Mouse (Mus musculus): Measurements from ENCODE around the gene Pnkd.
"Not testable (repeated sequence)": the region's sequence is repeated elsewhere in the genome, so short reads cannot be mapped to it uniquely, and the experiment has no call there.

The Pnkd gene

DNA sequence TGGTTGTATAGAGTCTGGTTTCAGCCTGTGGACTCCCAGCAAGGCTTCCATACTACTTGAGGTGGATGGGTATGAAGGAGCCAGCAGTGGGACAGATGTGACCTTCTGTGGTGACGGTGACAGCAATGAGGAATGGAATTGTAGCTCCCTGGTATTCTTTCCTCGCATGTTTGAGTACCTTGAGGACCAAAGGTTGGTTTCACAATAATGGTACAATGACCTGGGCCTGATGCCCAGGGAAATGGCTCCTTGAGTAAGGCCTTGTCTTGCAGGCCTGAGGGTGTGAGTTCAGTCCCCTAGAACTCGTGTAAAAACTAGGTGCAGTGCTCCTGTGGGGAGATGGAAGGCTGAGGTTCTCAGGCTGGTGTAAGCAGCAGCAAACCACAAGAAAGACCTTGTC, 34.0 kb downstream of the Pnkd start:
- Histone ChIP-seq H3K4me3 (replicated peaks; ENCODE audit: low read length) (no peak overlapping the region), H3K9me3 (ENCODE audit: low read length) (peaks cover 6% of the 10 kb centered on the region), H3K27me3 (ENCODE audit: insufficient read depth, low read length) (no peaks in the 10 kb centered on the region), H3K4me1 (replicated peaks; ENCODE audit: low read depth, low read length) (0 out of 2 replicates have a peak, but pooled peaks cover 5% of the 10 kb centered on the region), H3K36me3 (ENCODE audit: insufficient read depth, low read length) (no peaks in the 10 kb centered on the region)
- no peak for TF ChIP-seq NANOG (IDR thresholded peaks at IDR 0.05; ENCODE audit: borderline replicate concordance, low read length)
- TF ChIP-seq CTCF (conservative IDR thresholded peaks at IDR 0.05; ENCODE audit: low read length): no peak
- no peak for TF ChIP-seq POU5F1 (IDR thresholded peaks at IDR 0.05; ENCODE audit: borderline replicate concordance, low read length)

DNA sequence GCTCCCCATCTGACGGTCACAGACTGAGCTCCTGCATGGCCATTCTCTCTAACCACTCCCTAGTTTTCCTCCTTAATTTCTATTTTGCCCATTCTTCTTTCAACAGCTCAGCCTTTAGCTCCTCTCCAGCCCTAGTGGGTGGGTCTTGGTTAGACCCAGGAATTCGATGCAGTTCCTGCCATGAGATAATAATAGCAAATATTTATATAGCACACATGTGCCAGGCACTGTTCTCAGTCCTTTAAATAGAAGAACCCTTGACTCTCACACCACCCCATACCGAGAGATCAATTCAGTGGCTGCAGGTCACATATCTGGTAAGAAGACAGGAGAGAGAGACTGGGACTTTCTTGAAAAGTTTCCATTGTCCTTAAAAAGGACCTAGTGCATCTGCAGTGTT, 36.7 kb downstream of the Pnkd start:
- Histone ChIP-seq H3K36me3 (ENCODE audit: insufficient read depth, low read length) (no peaks in the 10 kb centered on the region), H3K27me3 (ENCODE audit: insufficient read depth, low read length) (peaks cover 8% of the 10 kb centered on the region)
- no peak for TF ChIP-seq NANOG (IDR thresholded peaks at IDR 0.05; ENCODE audit: borderline replicate concordance, low read length)
- no peak for TF ChIP-seq POU5F1 (IDR thresholded peaks at IDR 0.05; ENCODE audit: borderline replicate concordance, low read length)
- TF ChIP-seq CTCF (conservative IDR thresholded peaks at IDR 0.05; ENCODE audit: low read length): no peak

DNA sequence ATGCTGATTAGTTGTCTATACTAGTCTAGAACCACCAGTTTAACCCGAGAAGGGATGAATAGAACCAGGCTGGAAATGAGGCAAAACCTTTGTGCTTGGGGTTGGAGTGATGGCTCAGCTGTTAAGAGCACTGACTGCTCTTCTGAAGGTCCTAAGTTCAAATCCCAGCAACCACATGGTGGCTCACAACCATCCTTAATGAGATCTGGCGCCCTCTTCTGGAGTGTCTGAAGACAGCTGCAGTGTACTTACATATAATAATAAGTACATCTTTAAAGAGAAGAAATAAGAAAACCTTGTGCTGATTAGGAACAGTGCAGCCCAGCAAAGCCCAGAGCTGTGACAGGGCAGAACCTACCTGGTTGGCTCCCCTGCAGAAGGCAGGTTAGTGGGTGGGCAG, 42.2 kb downstream of the Pnkd start:
- H3K9me3 ChIP-seq (ENCODE audit: low read length); H3K4me3 ChIP-seq (replicated peaks; ENCODE audit: low read length); H3K36me3 ChIP-seq (ENCODE audit: insufficient read depth, low read length); H3K4me1 ChIP-seq (replicated peaks; ENCODE audit: low read depth, low read length): not testable (repeated sequence)
- peak; percentile 33 for TF ChIP-seq CTCF (conservative IDR thresholded peaks at IDR 0.05; ENCODE audit: low read length)
- peaks cover 20% of the 10 kb centered on the region for H3K27me3 ChIP-seq (ENCODE audit: insufficient read depth, low read length)

More for the DNA sequence above, 36.7 kb downstream of the Pnkd start:
- Histone ChIP-seq H3K4me1 (replicated peaks; ENCODE audit: low read depth, low read length) (no peaks in the 10 kb centered on the region), H3K9me3 (ENCODE audit: low read length) (peaks cover 6% of the 10 kb centered on the region), H3K4me3 (replicated peaks; ENCODE audit: low read length) (no peak overlapping the region)

DNA sequence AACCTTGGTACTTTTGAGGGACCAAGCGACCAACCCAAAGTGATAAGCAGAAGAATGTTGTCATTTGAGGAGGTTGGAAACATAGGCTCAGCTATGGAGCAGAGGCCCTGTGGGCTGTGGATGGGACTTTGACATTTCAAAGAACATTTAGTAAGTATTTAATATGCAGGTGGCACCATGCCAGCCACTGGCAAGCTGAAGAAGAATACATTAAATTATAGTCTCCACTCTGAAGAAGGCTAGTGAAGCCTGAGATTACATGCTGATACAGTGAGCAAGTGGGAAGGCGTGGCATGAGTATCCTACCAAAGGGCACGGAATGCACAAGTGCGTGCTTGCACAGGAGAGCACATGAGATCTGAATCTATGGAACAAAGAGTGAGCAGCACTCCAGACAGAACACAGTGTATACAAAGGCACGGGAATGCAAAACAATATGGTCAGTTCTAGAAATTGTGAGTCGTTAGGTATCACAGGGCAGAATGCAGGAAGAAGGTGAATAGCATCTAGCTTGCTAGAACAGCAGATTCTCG, 45.2 kb downstream of the Pnkd start:
- Histone ChIP-seq H3K9me3 (ENCODE audit: low read length) (no peaks in the 10 kb centered on the region), H3K27me3 (ENCODE audit: insufficient read depth, low read length) (peaks cover 33% of the 10 kb centered on the region), H3K4me1 (replicated peaks; ENCODE audit: low read depth, low read length) (peaks cover 32% of the 10 kb centered on the region), H3K4me3 (replicated peaks; ENCODE audit: low read length) (no peak overlapping the region), H3K36me3 (ENCODE audit: insufficient read depth, low read length) (no peaks in the 10 kb centered on the region)
- TF ChIP-seq NANOG (IDR thresholded peaks at IDR 0.05; ENCODE audit: borderline replicate concordance, low read length) (no peak), CTCF (conservative IDR thresholded peaks at IDR 0.05; ENCODE audit: low read length) (no peak), POU5F1 (IDR thresholded peaks at IDR 0.05; ENCODE audit: borderline replicate concordance, low read length) (no peak)

DNA sequence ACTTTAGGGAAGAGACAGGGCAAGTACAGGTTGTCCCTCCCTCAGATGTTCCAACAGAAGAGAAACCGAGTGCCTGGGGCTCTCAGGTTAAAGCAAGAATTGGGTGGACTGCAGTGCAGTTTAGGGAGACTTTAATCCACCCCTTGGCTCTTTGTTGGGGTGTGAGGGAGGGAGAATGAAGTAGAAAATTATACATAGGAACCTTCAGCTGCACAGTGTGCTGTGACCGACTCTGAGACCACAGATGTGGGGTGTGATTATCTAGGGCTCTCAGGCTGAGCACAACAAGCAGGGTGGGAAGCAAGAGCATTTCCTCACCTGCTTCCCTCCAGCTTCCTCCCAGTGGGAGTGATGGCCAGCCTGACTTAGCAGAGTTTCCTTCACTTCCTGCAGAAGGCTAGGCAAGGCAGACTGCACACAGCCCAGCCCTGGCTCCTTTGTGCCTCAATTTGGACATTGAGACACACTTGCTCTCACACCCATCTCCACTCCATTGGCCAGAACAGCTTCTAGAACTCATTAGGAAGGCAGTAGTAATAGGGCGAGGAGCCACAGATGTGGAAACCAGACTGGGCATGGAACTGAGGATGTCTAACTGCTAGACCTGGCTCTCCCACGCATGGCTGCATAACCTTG, 46.4 kb downstream of the Pnkd start:
- H3K9me3 ChIP-seq (ENCODE audit: low read length): no peaks in the 10 kb centered on the region
- peaks cover 44% of the 10 kb centered on the region for H3K4me1 ChIP-seq (replicated peaks; ENCODE audit: low read depth, low read length)
- peaks cover 4% of the 10 kb centered on the region; the same call in 1 of the 2 replicates for H3K36me3 ChIP-seq (ENCODE audit: insufficient read depth, low read length)
- H3K27me3 ChIP-seq (ENCODE audit: insufficient read depth, low read length): peaks cover 27% of the 10 kb centered on the region
- TF ChIP-seq POU5F1 (IDR thresholded peaks at IDR 0.05; ENCODE audit: borderline replicate concordance, low read length) (no peak), CTCF (conservative IDR thresholded peaks at IDR 0.05; ENCODE audit: low read length) (no peak), NANOG (IDR thresholded peaks at IDR 0.05; ENCODE audit: borderline replicate concordance, low read length) (no peak)
- no peak overlapping the region for H3K4me3 ChIP-seq (replicated peaks; ENCODE audit: low read length)

DNA sequence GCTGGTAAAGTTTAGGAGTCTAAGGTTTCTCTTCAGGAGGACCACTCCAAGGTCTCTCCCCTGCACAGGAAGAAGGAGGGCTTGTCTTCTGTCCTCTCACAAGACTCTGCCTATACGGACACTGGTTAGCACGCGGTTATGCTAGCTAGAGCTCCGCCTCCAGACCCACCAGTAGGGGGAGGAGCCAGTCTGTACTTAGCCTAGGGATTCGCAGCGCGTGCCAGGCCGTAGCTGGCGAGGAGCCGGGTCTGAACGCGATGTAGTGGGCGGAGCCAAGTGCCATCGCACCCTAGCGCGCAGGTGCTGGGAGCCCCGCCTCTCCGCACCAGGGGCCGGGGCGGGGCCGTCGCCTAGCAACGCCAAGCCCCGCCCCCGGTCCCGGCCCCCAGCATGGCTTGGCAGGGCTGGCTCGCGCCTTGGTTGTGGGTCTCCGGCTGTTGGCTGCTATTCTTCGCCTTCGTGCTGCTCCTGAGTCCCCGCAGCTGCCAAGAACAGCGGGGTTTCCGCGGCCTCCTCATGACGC, 47.6 kb downstream of the Pnkd start:
- H3K4me1 ChIP-seq (replicated peaks; ENCODE audit: low read depth, low read length): peaks cover 53% of the 10 kb centered on the region
- TF ChIP-seq CTCF (conservative IDR thresholded peaks at IDR 0.05; ENCODE audit: low read length): no peak
- H3K4me3 ChIP-seq (replicated peaks; ENCODE audit: low read length): peak overlapping the region; percentile 83
- peaks cover 6% of the 10 kb centered on the region; the same call in 1 of the 2 replicates for H3K36me3 ChIP-seq (ENCODE audit: insufficient read depth, low read length)
- peaks cover 23% of the 10 kb centered on the region for H3K27me3 ChIP-seq (ENCODE audit: insufficient read depth, low read length)
- H3K9me3 ChIP-seq (ENCODE audit: low read length): no peaks in the 10 kb centered on the region

DNA sequence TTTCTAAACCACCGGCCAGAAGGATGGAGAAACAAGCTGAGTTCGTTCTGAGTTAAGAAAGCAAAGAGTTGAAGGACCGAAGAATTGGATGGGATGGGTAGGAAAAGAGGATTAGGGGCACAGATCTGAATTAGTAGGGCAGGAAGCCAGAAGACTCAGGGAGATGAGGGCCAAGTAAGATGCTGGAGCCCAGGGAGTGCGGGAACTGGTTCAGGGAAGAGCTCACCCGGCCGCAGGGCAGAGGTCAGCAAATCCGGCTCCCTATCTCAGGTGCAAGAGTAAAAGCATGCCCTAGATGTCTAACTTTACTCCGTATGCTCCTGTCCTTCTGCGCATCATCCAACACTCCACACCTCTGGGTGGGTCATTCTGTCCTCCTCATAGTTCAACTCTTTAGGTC, 48.2 kb downstream of the Pnkd start:
- peak overlapping the region; percentile 83 for H3K4me3 ChIP-seq (replicated peaks; ENCODE audit: low read length)
- H3K27me3 ChIP-seq (ENCODE audit: insufficient read depth, low read length): peaks cover 23% of the 10 kb centered on the region
- peaks cover 6% of the 10 kb centered on the region; the same call in 1 of the 2 replicates for H3K36me3 ChIP-seq (ENCODE audit: insufficient read depth, low read length)
- peaks cover 58% of the 10 kb centered on the region for H3K4me1 ChIP-seq (replicated peaks; ENCODE audit: low read depth, low read length)
- TF ChIP-seq POU5F1 (IDR thresholded peaks at IDR 0.05; ENCODE audit: borderline replicate concordance, low read length) (no peak), NANOG (IDR thresholded peaks at IDR 0.05; ENCODE audit: borderline replicate concordance, low read length) (no peak), CTCF (conservative IDR thresholded peaks at IDR 0.05; ENCODE audit: low read length) (no peak)
- no peaks in the 10 kb centered on the region for H3K9me3 ChIP-seq (ENCODE audit: low read length)

DNA sequence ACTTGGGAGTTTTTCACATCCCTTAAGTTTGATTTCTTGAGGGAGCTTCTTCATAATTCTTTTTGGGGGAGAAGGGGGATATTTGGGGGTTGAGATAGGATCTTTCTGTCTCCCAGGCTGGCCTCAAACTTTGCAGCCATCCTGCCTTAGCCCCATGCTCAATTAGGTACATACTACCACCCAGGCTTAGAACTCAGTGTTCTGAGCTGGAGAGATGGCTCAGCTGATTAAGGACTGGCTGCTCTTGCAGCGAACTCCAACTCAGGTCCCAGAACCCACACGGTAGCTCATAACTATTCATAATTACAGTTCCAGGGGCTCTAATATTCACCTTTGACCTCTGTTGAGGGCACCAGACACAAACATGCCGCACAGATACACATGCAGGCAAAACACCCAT, 49.9 kb downstream of the Pnkd start:
- Histone ChIP-seq H3K27me3 (ENCODE audit: insufficient read depth, low read length) (peaks cover 23% of the 10 kb centered on the region), H3K36me3 (ENCODE audit: insufficient read depth, low read length) (peaks cover 6% of the 10 kb centered on the region; the same call in 1 of the 2 replicates), H3K4me3 (replicated peaks; ENCODE audit: low read length) (no peak overlapping the region), H3K9me3 (ENCODE audit: low read length) (no peaks in the 10 kb centered on the region), H3K4me1 (replicated peaks; ENCODE audit: low read depth, low read length) (peaks cover 65% of the 10 kb centered on the region)
- TF ChIP-seq CTCF (conservative IDR thresholded peaks at IDR 0.05; ENCODE audit: low read length) (no peak), NANOG (IDR thresholded peaks at IDR 0.05; ENCODE audit: borderline replicate concordance, low read length) (no peak), POU5F1 (IDR thresholded peaks at IDR 0.05; ENCODE audit: borderline replicate concordance, low read length) (no peak)

DNA sequence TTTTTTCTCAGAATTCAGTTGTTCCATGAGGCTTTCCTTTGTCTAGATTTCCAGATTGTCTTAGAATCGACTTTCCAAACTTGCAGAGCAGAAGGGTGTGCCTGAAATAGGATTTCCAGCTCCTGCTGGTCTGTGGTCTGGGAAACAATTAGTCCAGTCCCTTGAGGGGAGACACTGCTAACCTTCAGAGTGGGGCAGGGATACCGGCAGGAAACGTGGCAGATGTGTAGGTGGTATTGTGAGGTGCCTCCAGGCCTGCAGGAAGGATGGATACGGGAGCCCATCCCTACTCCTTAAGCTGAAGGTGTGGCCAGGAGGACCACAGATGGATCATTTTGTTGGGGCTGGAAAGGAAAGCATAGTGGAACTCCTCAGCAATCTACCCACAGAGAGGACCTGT, 50.3 kb downstream of the Pnkd start:
- peaks cover 6% of the 10 kb centered on the region; the same call in 1 of the 2 replicates for H3K36me3 ChIP-seq (ENCODE audit: insufficient read depth, low read length)
- no peak for TF ChIP-seq CTCF (conservative IDR thresholded peaks at IDR 0.05; ENCODE audit: low read length)
- TF ChIP-seq POU5F1 (IDR thresholded peaks at IDR 0.05; ENCODE audit: borderline replicate concordance, low read length): no peak
- no peak for TF ChIP-seq NANOG (IDR thresholded peaks at IDR 0.05; ENCODE audit: borderline replicate concordance, low read length)
- H3K4me1 ChIP-seq (replicated peaks; ENCODE audit: low read depth, low read length): peaks cover 69% of the 10 kb centered on the region
- no peak overlapping the region; the same call in 1 of the 2 replicates for H3K4me3 ChIP-seq (replicated peaks; ENCODE audit: low read length)
- H3K9me3 ChIP-seq (ENCODE audit: low read length): no peaks in the 10 kb centered on the region
- peaks cover 23% of the 10 kb centered on the region for H3K27me3 ChIP-seq (ENCODE audit: insufficient read depth, low read length)

All from E14TG2a.4 (cell line).